Mouse (Mus musculus): Measurements from ENCODE around the gene Tsc22d3. TPM values are rescaled to one million over a fixed set of nuclear protein-coding genes. Genes with fewer than 3 reads are reported as not detected.

Gene Tsc22d3
- polyA plus RNA-seq, 1 experiment from 2014 or later = 190 TPM

DNA sequence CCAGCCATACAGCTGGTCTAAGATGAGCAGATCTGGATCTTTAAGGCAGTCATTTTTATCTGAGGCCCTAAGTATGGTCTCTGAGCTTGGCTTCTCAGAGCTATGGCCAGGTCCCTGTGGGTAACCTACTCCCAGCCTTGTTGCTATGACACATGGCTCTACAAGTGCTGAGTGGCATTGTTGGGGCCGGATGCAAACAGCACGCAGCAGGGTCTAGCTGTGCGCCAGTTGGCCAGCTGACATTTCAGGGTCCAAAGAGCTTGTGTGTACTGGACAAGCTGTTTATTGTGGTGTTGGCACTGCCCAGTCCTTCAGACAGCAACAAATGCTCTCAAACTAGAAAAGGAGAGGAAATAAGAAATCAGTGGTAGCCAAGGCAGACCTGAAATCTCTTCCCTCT is 35.2 kb downstream of the Tsc22d3 start:
- Histone ChIP-seq H3K4me3 (no peak overlapping the region), H3K27ac (peak overlapping the region; percentile 66), H3K4me1 (replicated peaks) (peaks cover 12% of the 10 kb centered on the region), H3K9me3 (replicated peaks) (no peaks in the 10 kb centered on the region), H3K27me3 (peaks cover 10% of the 10 kb centered on the region; the same call in 1 of the 2 replicates), H3K4me2 (no peak overlapping the region), H3K36me3 (no peaks in the 10 kb centered on the region), H3K9ac (no peak overlapping the region)
- WGBS = 83% methylated on average over 3 of the region's 3 CpGs
- ATAC-seq (replicated peaks; ENCODE audit: insufficient number of reproducible peaks, insufficient read depth, low FRiP score, low read depth) = no peak

GRCm38 (mm10) chrX:140564777-140565176 is 35.7 kb downstream of the Tsc22d3 start:
- peak; percentile 72; the same call in 1 of the 2 replicates for ATAC-seq (replicated peaks; ENCODE audit: insufficient number of reproducible peaks, insufficient read depth, low FRiP score, low read depth)
- WGBS = 57% methylated on average over 1 of the region's 1 CpGs

DNA sequence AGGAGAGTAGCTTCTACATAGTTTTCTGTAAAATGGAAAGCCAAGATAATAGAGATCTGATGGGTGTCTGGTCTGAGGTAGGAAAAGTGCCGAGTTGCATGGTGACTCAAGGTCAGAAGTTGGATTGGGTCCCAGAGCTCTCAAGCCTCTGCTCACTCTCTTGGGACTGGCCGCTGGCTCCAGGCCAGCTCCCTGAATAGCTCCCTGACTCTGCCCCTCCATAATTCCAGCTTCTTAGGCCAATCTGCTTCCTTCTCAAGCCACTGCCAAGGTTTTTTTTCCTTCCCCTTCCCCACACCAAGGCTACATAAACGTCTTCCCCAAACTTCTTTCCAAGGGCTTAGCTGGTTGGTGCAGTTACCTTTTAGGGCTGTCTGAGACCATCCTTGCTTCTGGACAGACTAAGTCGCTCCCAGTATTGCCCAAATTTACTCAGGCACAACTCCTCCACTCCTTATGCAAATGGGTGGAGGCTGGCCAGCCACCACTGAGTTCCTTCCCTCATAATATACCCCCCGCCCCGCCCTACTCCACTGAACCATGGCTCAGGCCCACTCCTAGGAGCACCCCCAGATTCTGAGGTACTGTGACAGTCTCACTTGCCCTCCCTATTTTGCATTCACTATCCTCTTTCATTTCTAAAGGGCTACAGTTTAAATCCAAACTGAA is 42.1 kb downstream of the Tsc22d3 start:
- WGBS = 43% methylated on average over 6 of the region's 6 CpGs
- no peak overlapping the region for H3K4me2 ChIP-seq
- peaks cover 13% of the 10 kb centered on the region for H3K4me1 ChIP-seq (replicated peaks)
- H3K9me3 ChIP-seq (replicated peaks) = no peaks in the 10 kb centered on the region
- no peak overlapping the region for H3K4me3 ChIP-seq
- ATAC-seq (replicated peaks; ENCODE audit: insufficient number of reproducible peaks, insufficient read depth, low FRiP score, low read depth) = peak; percentile 58; the same call in 1 of the 2 replicates
- peak overlapping the region; percentile 79 for H3K27ac ChIP-seq
- H3K9ac ChIP-seq = no peak overlapping the region
- no peaks in the 10 kb centered on the region for H3K36me3 ChIP-seq
- H3K27me3 ChIP-seq = no peaks in the 10 kb centered on the region

More at GRCm38 (mm10) chrX:140564777-140565176, 35.7 kb downstream of the Tsc22d3 start:
- Histone ChIP-seq H3K36me3 (no peaks in the 10 kb centered on the region), H3K9me3 (replicated peaks) (no peaks in the 10 kb centered on the region), H3K4me1 (replicated peaks) (peaks cover 12% of the 10 kb centered on the region), H3K4me2 (no peak overlapping the region), H3K27me3 (peaks cover 10% of the 10 kb centered on the region; the same call in 1 of the 2 replicates), H3K9ac (no peak overlapping the region), H3K4me3 (no peak overlapping the region), H3K27ac (peak overlapping the region; percentile 66)

GRCm38 (mm10) chrX:140555965-140556364 is 44.5 kb downstream of the Tsc22d3 start:
- no peaks in the 10 kb centered on the region for H3K9me3 ChIP-seq (replicated peaks)
- peaks cover 13% of the 10 kb centered on the region for H3K4me1 ChIP-seq (replicated peaks)
- no peak overlapping the region for H3K9ac ChIP-seq
- H3K27ac ChIP-seq = peak overlapping the region; percentile 42; the same call in 1 of the 2 replicates
- H3K4me3 ChIP-seq = no peak overlapping the region
- 26% methylated on average over 2 of the region's 2 CpGs for WGBS
- H3K27me3 ChIP-seq = no peaks in the 10 kb centered on the region
- no peak overlapping the region for H3K4me2 ChIP-seq
- ATAC-seq (replicated peaks; ENCODE audit: insufficient number of reproducible peaks, insufficient read depth, low FRiP score, low read depth) = 0 out of 2 replicates have a peak, but pooled peaks have one; percentile 62
- H3K36me3 ChIP-seq = no peaks in the 10 kb centered on the region

- no peaks in the 10 kb centered on the region for H3K36me3 ChIP-seq
- H3K27ac ChIP-seq = peak overlapping the region; percentile 26; the same call in 1 of the 2 replicates
- H3K27me3 ChIP-seq = no peaks in the 10 kb centered on the region
- no peak overlapping the region for H3K9ac ChIP-seq
- peaks cover 13% of the 10 kb centered on the region for H3K4me1 ChIP-seq (replicated peaks)
- 33% methylated on average over 3 of the region's 3 CpGs for WGBS
- no peak overlapping the region for H3K4me2 ChIP-seq
- H3K9me3 ChIP-seq (replicated peaks) = no peaks in the 10 kb centered on the region
- ATAC-seq (replicated peaks; ENCODE audit: insufficient number of reproducible peaks, insufficient read depth, low FRiP score, low read depth) = no peak
- H3K4me3 ChIP-seq = no peak overlapping the region
Observed at GRCm38 (mm10) chrX:140555423-140555822, 45.0 kb downstream of the Tsc22d3 start.

DNA sequence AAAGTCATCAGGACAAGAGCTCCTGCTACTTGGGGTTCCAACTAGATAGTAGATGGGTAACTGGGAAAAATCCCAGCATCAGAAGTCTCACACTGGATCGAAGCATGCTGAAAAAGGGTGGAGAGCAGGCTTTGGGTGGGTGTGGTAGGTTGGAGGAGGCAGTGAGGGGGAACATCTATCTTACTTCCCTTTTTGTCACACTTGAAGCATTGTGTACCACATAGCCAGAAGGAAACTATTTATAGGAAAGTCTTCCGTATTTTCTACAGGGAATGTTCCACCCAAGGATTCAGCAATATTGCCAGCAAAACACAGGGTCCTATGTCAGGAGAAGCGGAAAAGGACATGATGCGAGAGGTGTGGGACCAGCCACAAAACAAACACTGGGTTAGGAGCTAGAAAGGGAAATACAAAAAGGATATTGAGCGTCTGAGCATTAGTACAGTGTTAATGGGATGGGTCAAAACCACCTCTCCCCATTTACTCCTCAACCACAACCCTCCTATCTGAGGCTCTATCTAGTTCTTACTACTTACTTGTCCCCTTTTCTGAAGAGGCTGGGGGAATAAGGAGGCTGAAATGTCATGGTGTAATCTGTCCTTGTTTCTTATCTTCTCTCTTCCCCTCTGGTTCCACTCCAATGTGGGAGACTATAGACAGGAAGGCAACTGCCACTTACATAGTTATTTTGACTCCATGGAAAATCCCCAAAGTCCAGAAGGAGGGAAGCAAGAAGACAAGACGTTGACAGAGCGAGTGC is 52.6 kb downstream of the Tsc22d3 start:
- Histone ChIP-seq H3K4me3 (no peak overlapping the region), H3K9ac (no peak overlapping the region), H3K4me2 (no peak overlapping the region), H3K27ac (no peak overlapping the region), H3K4me1 (replicated peaks) (peaks cover 5% of the 10 kb centered on the region; the same call in 1 of the 2 replicates), H3K36me3 (no peaks in the 10 kb centered on the region), H3K27me3 (no peaks in the 10 kb centered on the region; the same call in 1 of the 2 replicates), H3K9me3 (replicated peaks) (no peaks in the 10 kb centered on the region)
- 60% methylated on average over 7 of the region's 7 CpGs for WGBS
- no peak for ATAC-seq (replicated peaks; ENCODE audit: insufficient number of reproducible peaks, insufficient read depth, low FRiP score, low read depth)

DNA sequence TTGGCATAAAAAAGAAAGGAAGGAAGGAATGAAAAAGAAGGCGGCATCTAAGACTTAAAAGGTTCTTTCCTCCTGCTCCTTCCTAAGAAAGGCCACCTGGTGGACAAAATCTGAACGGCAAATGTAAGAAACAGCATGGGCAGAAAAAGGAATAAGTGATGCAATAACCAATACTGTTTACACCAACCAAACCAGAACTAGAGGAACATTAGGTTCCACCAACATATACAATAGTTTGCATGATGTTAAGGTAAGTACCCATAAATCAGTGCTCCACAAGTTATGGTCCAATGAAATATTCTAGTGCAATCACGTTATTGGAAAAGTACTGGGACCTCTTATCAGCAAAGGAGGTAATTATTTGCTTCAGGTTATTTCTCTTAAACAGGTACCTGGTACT is 55.7 kb downstream of the Tsc22d3 start:
- peaks cover 11% of the 10 kb centered on the region; the same call in 1 of the 2 replicates for H3K4me1 ChIP-seq (replicated peaks)
- no peak overlapping the region for H3K9ac ChIP-seq
- H3K4me3 ChIP-seq = no peak overlapping the region
- WGBS = 38% methylated on average over 3 of the region's 3 CpGs
- H3K27me3 ChIP-seq = no peaks in the 10 kb centered on the region; the same call in 1 of the 2 replicates
- no peak overlapping the region for H3K27ac ChIP-seq
- H3K4me2 ChIP-seq = no peak overlapping the region
- ATAC-seq (replicated peaks; ENCODE audit: insufficient number of reproducible peaks, insufficient read depth, low FRiP score, low read depth) = no peak
- no peaks in the 10 kb centered on the region for H3K36me3 ChIP-seq
- no peaks in the 10 kb centered on the region for H3K9me3 ChIP-seq (replicated peaks)

DNA sequence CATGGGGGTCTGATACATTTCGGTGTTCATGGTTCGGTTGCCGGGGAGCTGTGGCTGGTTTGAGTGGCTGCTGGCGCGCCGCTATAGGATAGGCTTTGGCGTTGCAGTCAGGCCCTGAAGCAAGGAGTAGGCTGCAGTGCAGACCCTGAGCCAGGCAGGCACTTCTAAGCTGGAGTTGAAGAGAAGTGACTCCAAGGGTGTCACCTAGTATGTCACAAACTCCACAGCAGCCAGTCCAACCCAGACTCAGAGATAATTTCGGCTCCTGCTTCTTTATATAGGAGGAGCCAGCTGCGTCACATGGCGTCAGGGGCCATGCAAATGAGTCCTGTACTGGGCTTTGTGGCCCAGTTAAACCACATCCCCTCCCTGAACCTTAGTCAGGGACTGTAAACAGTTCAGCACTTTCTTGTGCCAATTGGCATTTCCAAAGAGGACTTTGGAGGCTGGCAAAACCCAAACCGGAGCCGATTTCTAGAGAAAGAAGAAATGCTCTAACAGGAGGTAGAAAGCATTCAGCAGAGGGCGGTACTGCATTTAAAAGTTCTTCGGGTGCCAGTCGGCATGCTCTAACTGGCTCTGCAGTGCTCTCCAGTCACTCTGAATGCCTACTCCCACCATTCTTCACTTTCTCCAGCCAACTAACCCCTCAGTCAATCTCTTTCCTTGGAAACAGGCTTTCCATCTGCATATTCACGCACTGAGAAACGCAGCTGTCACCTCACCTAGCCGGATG is 57.4 kb downstream of the Tsc22d3 start:
- Histone ChIP-seq H3K27ac (peak overlapping the region; percentile 92), H3K27me3 (no peaks in the 10 kb centered on the region; the same call in 1 of the 2 replicates), H3K36me3 (no peaks in the 10 kb centered on the region), H3K4me1 (replicated peaks) (peaks cover 16% of the 10 kb centered on the region), H3K4me2 (peak overlapping the region; percentile 68), H3K9me3 (replicated peaks) (no peaks in the 10 kb centered on the region), H3K9ac (peak overlapping the region; percentile 67), H3K4me3 (peak overlapping the region; percentile 60)
- ATAC-seq (replicated peaks; ENCODE audit: insufficient number of reproducible peaks, insufficient read depth, low FRiP score, low read depth) = peak; percentile 82
- 28% methylated on average over 18 of the region's 18 CpGs for WGBS

DNA sequence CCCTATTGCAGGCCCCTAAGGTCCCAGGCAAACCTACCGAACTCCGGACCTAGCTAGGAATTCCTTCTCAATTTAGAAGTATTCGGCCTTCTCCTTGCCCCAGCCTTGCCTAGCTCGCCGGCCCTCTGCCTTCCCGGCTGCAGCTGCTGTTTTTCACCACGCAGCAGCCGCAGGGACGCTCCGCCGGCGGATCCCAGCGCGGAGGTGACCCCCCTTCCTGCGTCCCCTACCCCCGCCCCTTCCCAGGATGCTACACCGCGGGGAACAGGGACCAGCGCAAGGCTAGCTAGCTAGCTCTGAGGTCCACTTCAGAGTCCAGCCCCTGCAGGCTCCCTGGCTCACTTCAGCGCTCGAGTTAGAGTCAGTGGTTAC is 58.0 kb downstream of the Tsc22d3 start:
- peak; percentile 78 for ATAC-seq (replicated peaks; ENCODE audit: insufficient number of reproducible peaks, insufficient read depth, low FRiP score, low read depth)
- Histone ChIP-seq H3K36me3 (no peaks in the 10 kb centered on the region), H3K27ac (peak overlapping the region; percentile 92), H3K9me3 (replicated peaks) (no peaks in the 10 kb centered on the region), H3K4me1 (replicated peaks) (peaks cover 20% of the 10 kb centered on the region), H3K9ac (peak overlapping the region; percentile 67), H3K4me3 (peak overlapping the region; percentile 60), H3K27me3 (no peaks in the 10 kb centered on the region; the same call in 1 of the 2 replicates), H3K4me2 (peak overlapping the region; percentile 68)
- 12% methylated on average over 21 of the region's 21 CpGs for WGBS

- H3K9ac ChIP-seq = peak overlapping the region; percentile 67
- H3K4me3 ChIP-seq = peak overlapping the region; percentile 60
- H3K4me2 ChIP-seq = peak overlapping the region; percentile 68
- H3K27me3 ChIP-seq = no peaks in the 10 kb centered on the region; the same call in 1 of the 2 replicates
- peak overlapping the region; percentile 92 for H3K27ac ChIP-seq
- 0 out of 2 replicates have a peak, but pooled peaks have one; percentile 19 for ATAC-seq (replicated peaks; ENCODE audit: insufficient number of reproducible peaks, insufficient read depth, low FRiP score, low read depth)
- no peaks in the 10 kb centered on the region for H3K36me3 ChIP-seq
- WGBS = 20% methylated on average over 10 of the region's 10 CpGs
- H3K9me3 ChIP-seq (replicated peaks) = no peaks in the 10 kb centered on the region
- peaks cover 25% of the 10 kb centered on the region for H3K4me1 ChIP-seq (replicated peaks)
Observed at GRCm38 (mm10) chrX:140541711-140542473, 58.6 kb downstream of the Tsc22d3 start.
